Mouse (Mus musculus): ENCODE data around the gene Kcnv2.

GRCm38 (mm10) chr19:27325558-27325957 is 3.2 kb downstream of the Kcnv2 start:
- TF ChIP-seq GATA1 (IDR thresholded peaks at IDR 0.05; ENCODE audit: borderline replicate concordance, low read length): no peak
- no peak for TF ChIP-seq FLI1 (IDR thresholded peaks at IDR 0.05; ENCODE audit: low read length)
